Mouse (Mus musculus) kidney, adult 2 months (tissue): ENCODE measurements around the gene B4galnt3. TPM values are rescaled to one million over a fixed set of nuclear protein-coding genes. Genes with fewer than 3 reads are reported as not detected.

ENCODE experiments used
- DNase-seq: peaks from one replicate; pipeline ENCODE4 v3.0.0; 2021
- H3K27ac ChIP-seq: fragments of 200-500 bp; 2 replicates; pipeline ENCODE4 v1.5.1; 2012; ENCODE audit warnings: low read depth, low read length, control low read depth, inconsistent platforms; ENCODE audit not compliant: insufficient read depth
- H3K27me3 ChIP-seq: fragments of 200-500 bp; replicated peaks from 2 replicates; pipeline ENCODE4 v1.6.1; 2012; ENCODE audit warnings: mild to moderate bottlenecking, moderate library complexity, low read length, inconsistent platforms; ENCODE audit not compliant: control insufficient read depth, insufficient read depth
- H3K36me3 ChIP-seq: fragments of 200-500 bp; 2 replicates; pipeline ENCODE4 v1.6.1; 2012; ENCODE audit warnings: mild to moderate bottlenecking, moderate library complexity, low read length, inconsistent platforms; ENCODE audit not compliant: control insufficient read depth, insufficient read depth
- H3K4me1 ChIP-seq: fragments of 200-500 bp; 2 replicates; pipeline ENCODE4 v1.6.1; 2011; ENCODE audit warnings: low read length; ENCODE audit not compliant: control insufficient read depth, insufficient read depth
- H3K4me3 ChIP-seq: fragments of 200-500 bp; 2 replicates; pipeline ENCODE4 v1.5.1; 2011; ENCODE audit warnings: mild to moderate bottlenecking, low read depth, low read length, control low read depth; ENCODE audit not compliant: insufficient read depth
- CTCF ChIP-seq: fragments of 200-500 bp; conservative IDR thresholded peaks from 2 replicates; pipeline ENCODE4 v1.5.1; 2011; ENCODE audit warnings: low read depth, mild to moderate bottlenecking, control low read depth, low read length, moderate library complexity, mixed read lengths; ENCODE audit not compliant: insufficient read depth, insufficient read length
- POLR2A ChIP-seq: fragments of 200-500 bp; IDR thresholded peaks from one replicate; pipeline ENCODE4 v1.6.1; 2011; ENCODE audit warnings: low read depth, low read length, control low read depth
- WGBS: fragments of 180-500 bp; shearing (Covaris S2); methylation state at CpG from one replicate; pipeline ENCODE4 v1.1.7; 2018; 5-methylcytosine and 5-hydroxymethylcytosine counted together
- polyA plus RNA-seq: library from polyadenylated mRNA; depleted of rRNA; stranded (reverse); fragments of >200 nt; gene quantifications from 2 replicates; pipeline ENCODE4 v1.2.3, GENCODE M21; 2012; rRNA removed

Gene B4galnt3
- polyA plus RNA-seq: 28.9 and 35.3 TPM in 2 replicates

GRCm38 (mm10) chr6:120294056-120294784 is at the start of gene B4galnt3, which contains the start of gene D330020A13Rik:
TSS of gene B4galnt3 (minus strand) at chr6:120294559.
TSS of gene D330020A13Rik (plus strand) at chr6:120294364.
- peak; percentile 72 for DNase-seq
- no peaks in the 10 kb centered on the region for H3K36me3 ChIP-seq
- H3K27ac ChIP-seq: peak within 1 kb of the TSS; percentile 12; the same call in 1 of the 2 replicates
- TF ChIP-seq POLR2A (no peak), CTCF (no peak)
- H3K4me1 ChIP-seq: 0 out of 2 replicates have a peak, but pooled peaks cover 2% of the 10 kb centered on the region
- peak within 1 kb of the TSS; percentile 66 for H3K4me3 ChIP-seq
- no peaks in the 10 kb centered on the region for H3K27me3 ChIP-seq
- whole genome bisulfite sequencing: 1% methylated on average over 79 of the region's 79 CpGs

DNA sequence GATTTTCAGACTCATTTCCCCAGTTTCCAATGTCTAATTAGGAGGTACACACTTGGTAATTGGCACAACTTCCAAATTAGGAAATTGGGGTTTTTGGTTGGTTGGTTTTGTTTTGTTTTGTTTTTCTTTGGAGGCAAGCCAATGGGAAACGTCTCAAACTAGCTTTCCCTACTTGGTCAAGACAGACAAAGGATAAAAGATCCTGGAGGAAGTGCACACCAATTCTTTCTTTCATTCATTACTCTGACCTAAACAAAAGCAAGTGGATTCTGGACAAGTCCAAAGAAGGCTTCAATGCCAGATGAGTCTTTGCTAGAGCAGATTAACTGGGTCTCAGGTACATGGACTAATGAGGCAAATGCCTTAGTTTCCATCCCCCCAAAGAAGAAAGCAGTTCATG is 49.6 kb upstream of the B4galnt3 start:
- peaks cover 1% of the 10 kb centered on the region for H3K36me3 ChIP-seq
- no peak overlapping the region for H3K27ac ChIP-seq
- no peak overlapping the region for H3K4me3 ChIP-seq
- no peak for DNase-seq
- WGBS: 11% methylated on average over 1 of the region's 1 CpGs
- no peak for TF ChIP-seq POLR2A
- no peak for TF ChIP-seq CTCF
- no peaks in the 10 kb centered on the region for H3K4me1 ChIP-seq
- H3K27me3 ChIP-seq: no peaks in the 10 kb centered on the region

DNA sequence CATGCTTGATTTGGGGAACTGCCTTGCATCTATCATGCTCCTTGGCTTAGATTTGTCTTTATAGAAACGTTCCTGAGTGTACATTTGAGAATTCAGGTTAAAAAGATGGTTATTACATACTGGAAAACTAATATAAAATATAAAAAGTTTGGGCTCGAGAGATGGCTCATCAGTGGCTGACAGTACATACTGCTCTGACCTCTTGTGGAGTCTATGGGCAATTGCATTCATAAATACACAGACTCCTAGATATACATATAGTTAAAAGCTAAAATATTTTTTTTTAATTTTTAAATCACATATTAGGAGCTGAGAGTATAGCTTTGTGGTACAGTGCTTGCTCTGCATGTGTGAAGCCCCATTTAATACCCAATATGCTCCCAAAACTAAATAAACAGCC is 38.0 kb upstream of the B4galnt3 start:
- Histone ChIP-seq H3K27ac (no peak overlapping the region), H3K4me3 (no peak overlapping the region), H3K36me3 (peaks cover 2% of the 10 kb centered on the region), H3K27me3 (no peaks in the 10 kb centered on the region), H3K4me1 (no peaks in the 10 kb centered on the region)
- no peak for DNase-seq
- no peak for TF ChIP-seq POLR2A
- no peak for TF ChIP-seq CTCF
- WGBS: 70% methylated on average over 2 of the region's 2 CpGs

DNA sequence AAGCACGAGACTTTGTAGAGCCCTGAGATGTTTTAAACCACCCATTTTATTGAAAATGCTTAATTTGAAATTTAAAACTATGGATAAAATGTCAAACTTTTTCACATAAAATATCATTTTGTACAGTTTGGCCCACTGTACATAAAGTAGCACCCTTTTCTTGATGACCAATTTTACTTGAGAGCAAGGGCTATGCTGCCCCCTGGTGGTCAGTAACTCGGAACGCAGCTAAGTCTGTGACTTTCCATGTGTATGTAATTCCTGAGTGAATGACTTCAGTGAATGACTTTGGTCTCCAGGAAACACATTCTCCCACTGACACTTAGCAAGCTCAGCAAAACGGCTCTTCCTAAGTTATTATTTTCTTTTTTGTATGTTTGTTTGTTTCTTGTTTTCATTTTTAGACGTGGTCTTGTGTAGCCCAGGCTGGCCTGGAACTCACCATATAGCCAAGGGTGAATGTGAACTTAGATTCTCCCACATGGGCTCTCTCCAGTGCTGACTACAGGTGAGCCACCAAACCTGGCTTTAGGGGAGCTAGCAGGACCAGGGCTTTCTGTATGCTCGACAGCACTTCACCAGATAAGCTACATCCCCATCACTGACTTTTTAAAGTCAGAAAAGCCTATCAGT is 30.1 kb upstream of the B4galnt3 start:
- H3K27me3 ChIP-seq: no peaks in the 10 kb centered on the region
- H3K36me3 ChIP-seq: peaks cover 2% of the 10 kb centered on the region; the same call in 1 of the 2 replicates
- H3K27ac ChIP-seq: no peak overlapping the region
- no peak overlapping the region for H3K4me3 ChIP-seq
- no peaks in the 10 kb centered on the region for H3K4me1 ChIP-seq
- DNase-seq: peak; percentile 76
- WGBS: 29% methylated on average over 6 of the region's 6 CpGs
- TF ChIP-seq CTCF (peak; percentile 90), POLR2A (no peak)

GRCm38 (mm10) chr6:120320369-120320768 is 26.0 kb upstream of the B4galnt3 start:
- TF ChIP-seq POLR2A (no peak), CTCF (no peak)
- no peaks in the 10 kb centered on the region for H3K36me3 ChIP-seq
- H3K27ac ChIP-seq: no peak overlapping the region
- H3K4me3 ChIP-seq: no peak overlapping the region
- no peaks in the 10 kb centered on the region for H3K27me3 ChIP-seq
- WGBS: 78% methylated on average over 2 of the region's 2 CpGs
- DNase-seq: no peak
- no peaks in the 10 kb centered on the region for H3K4me1 ChIP-seq

GRCm38 (mm10) chr6:120319129-120319528 is 24.8 kb upstream of the B4galnt3 start:
- TF ChIP-seq POLR2A (no peak), CTCF (no peak)
- no peaks in the 10 kb centered on the region for H3K27me3 ChIP-seq
- H3K27ac ChIP-seq: no peak overlapping the region
- WGBS: 87% methylated on average over 9 of the region's 9 CpGs
- DNase-seq: no peak
- H3K4me1 ChIP-seq: no peaks in the 10 kb centered on the region
- H3K4me3 ChIP-seq: no peak overlapping the region
- no peaks in the 10 kb centered on the region for H3K36me3 ChIP-seq

DNA sequence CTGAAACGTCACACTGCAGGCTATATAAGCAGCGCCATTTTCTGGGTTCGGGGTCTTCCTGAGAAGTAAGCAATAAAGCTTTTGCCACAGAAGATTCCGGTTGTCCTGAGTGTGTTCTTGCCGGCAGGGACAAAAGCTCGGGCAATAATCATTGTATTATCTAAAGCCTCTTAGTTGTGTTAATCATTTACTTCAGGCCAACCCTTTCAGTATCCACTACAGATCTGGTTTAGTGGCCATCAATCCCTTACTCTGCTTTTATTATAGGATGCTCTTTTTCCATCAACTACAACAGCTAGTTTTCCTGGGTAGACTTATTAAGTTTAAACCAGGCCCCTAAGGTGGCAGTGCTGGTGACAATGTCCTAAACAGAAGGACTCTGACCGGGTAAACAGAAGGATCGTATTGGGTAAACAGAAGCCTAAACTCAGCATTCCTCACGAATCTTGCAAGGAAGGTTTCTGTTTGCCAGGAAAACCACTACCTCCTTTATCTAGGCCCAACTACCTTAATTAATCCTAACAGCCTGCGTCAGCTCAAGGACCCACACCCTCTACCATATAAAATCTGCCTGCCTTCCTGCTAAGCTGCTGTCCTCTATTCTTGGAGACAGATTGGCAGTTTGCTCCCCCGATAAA is 24.1 kb upstream of the B4galnt3 start:
- Histone ChIP-seq H3K27me3 (no peaks in the 10 kb centered on the region), H3K36me3 (no peaks in the 10 kb centered on the region), H3K4me1 (no peaks in the 10 kb centered on the region), H3K4me3 (no peak overlapping the region), H3K27ac (no peak overlapping the region)
- TF ChIP-seq POLR2A (no peak), CTCF (no peak)
- WGBS: 65% methylated on average over 11 of the region's 11 CpGs
- DNase-seq: no peak
